Mouse (Mus musculus) kidney, postnatal 0 days (tissue): ENCODE data around the gene Cgref1. TPM values are rescaled to one million over a fixed set of nuclear protein-coding genes. Genes with fewer than 3 reads are reported as not detected.
A peak's percentile ranks its signal among the peaks of the same experiment; 100 is the strongest.

ENCODE experiments used
- ATAC-seq: fragments of 200-750 bp; cut with Nextera tagmentation; replicated peaks from 2 replicates; pipeline ENCODE4 v1.8.0; 2017; ENCODE audit warnings: low read depth, moderate number of reproducible peaks, moderate TSS enrichment, moderate library complexity; ENCODE audit not compliant: low FRiP score
- DNase-seq: peaks from one replicate; pipeline ENCODE4 v3.0.0-alpha.2; 2016; ENCODE audit warnings: low spot score
- H3K27ac ChIP-seq: fragments of 300-500 bp; sonication (generic); 2 replicates; pipeline ENCODE4 v1.5.1; 2014; ENCODE audit warnings: mild to moderate bottlenecking
- H3K27me3 ChIP-seq: fragments of 300-500 bp; sonication (generic); 2 replicates; pipeline ENCODE4 v1.6.1; 2014; ENCODE audit warnings: low read length, mixed read lengths; ENCODE audit not compliant: insufficient read depth
- H3K36me3 ChIP-seq: fragments of 300-500 bp; sonication (generic); 2 replicates; pipeline ENCODE4 v1.6.1; 2014; ENCODE audit warnings: low read length, mixed read lengths; ENCODE audit not compliant: insufficient read depth
- H3K4me1 ChIP-seq: fragments of 300-500 bp; sonication (generic); replicated peaks from 2 replicates; pipeline ENCODE4 v1.6.1; 2014; ENCODE audit warnings: antibody characterized with exemption, low read length, mixed read lengths; ENCODE audit not compliant: insufficient read depth
- H3K4me2 ChIP-seq: fragments of 300-500 bp; sonication (generic); 2 replicates; pipeline ENCODE4 v1.6.1; 2014; ENCODE audit warnings: mild to moderate bottlenecking, low read length, moderate library complexity, mixed read lengths
- H3K4me3 ChIP-seq: fragments of 300-500 bp; sonication (generic); replicated peaks from 2 replicates; pipeline ENCODE4 v1.5.1; 2014; ENCODE audit warnings: low read depth, low read length
- H3K9ac ChIP-seq: fragments of 300-500 bp; sonication (generic); 2 replicates; pipeline ENCODE4 v1.6.1; 2014; ENCODE audit warnings: low read depth, low read length
- H3K9me3 ChIP-seq: fragments of 300-500 bp; sonication (generic); replicated peaks from 2 replicates; pipeline ENCODE4 v1.6.1; 2016; ENCODE audit warnings: low read length, inconsistent platforms, mixed read lengths
- CTCF ChIP-seq: IDR thresholded peaks from 2 replicates; pipeline ENCODE4 v1.5.1; 2016; ENCODE audit warnings: antibody characterized with exemption, low read depth, mild to moderate bottlenecking, moderate library complexity
- WGBS: fragments of 180-500 bp; shearing (Covaris S2); extraction: QIAGEN DNeasy Blood & Tissue Kit; methylation state at CpG from one replicate; pipeline ENCODE4 v1.1.7; 2014; 5-methylcytosine and 5-hydroxymethylcytosine counted together
- polyA plus RNA-seq: library from polyadenylated mRNA; unstranded; fragments of >200 nt; fragmentation: Nextera tagmentation; extraction: Ambion mirVana; gene quantifications from 2 replicates; pipeline ENCODE4 v1.2.1, GENCODE M21; 2015

Cgref1 gene
- polyA plus RNA-seq, 1 experiment from 2014 or later: 47.4 TPM

- peaks cover 21% of the 10 kb centered on the region; the same call in 1 of the 2 replicates for H3K36me3 ChIP-seq
- peak; percentile 99 for DNase-seq
- peaks cover 29% of the 10 kb centered on the region for H3K4me1 ChIP-seq
Measured at GRCm38 (mm10) chr5:30915974-30916433, 29.4 kb downstream of the Cgref1 start.

GRCm38 (mm10) chr5:30915456-30915855 lies 29.9 kb downstream of the Cgref1 start:
- H3K4me2 ChIP-seq: peak overlapping the region; percentile 68
- peaks cover 21% of the 10 kb centered on the region; the same call in 1 of the 2 replicates for H3K36me3 ChIP-seq
- WGBS: 32% methylated on average over 9 of the region's 9 CpGs
- peak overlapping the region; percentile 53 for H3K4me3 ChIP-seq
- no peaks in the 10 kb centered on the region for H3K27me3 ChIP-seq
- peaks cover 28% of the 10 kb centered on the region for H3K4me1 ChIP-seq
- no peak for TF ChIP-seq CTCF
- no peaks in the 10 kb centered on the region for H3K9me3 ChIP-seq
- DNase-seq: no peak
- peak overlapping the region; percentile 76 for H3K27ac ChIP-seq
- ATAC-seq: peak; percentile 9; the same call in 1 of the 2 replicates
- H3K9ac ChIP-seq: peak overlapping the region; percentile 46

More at GRCm38 (mm10) chr5:30915974-30916433, 29.4 kb downstream of the Cgref1 start:
- Histone ChIP-seq H3K9ac (no peak overlapping the region), H3K4me3 (peak overlapping the region; percentile 53; the same call in 1 of the 2 replicates), H3K9me3 (no peaks in the 10 kb centered on the region), H3K27ac (peak overlapping the region; percentile 76), H3K27me3 (no peaks in the 10 kb centered on the region), H3K4me2 (peak overlapping the region; percentile 68)
- WGBS: 3% methylated on average over 7 of the region's 7 CpGs
- ATAC-seq: peak; percentile 77
- TF ChIP-seq CTCF: peak; percentile 82

GRCm38 (mm10) chr5:30914849-30915248 lies 30.5 kb downstream of the Cgref1 start:
- Histone ChIP-seq H3K4me1 (peaks cover 28% of the 10 kb centered on the region), H3K9me3 (no peaks in the 10 kb centered on the region), H3K27me3 (no peaks in the 10 kb centered on the region), H3K4me3 (peak overlapping the region; percentile 53), H3K9ac (peak overlapping the region; percentile 68), H3K4me2 (peak overlapping the region; percentile 68), H3K36me3 (peaks cover 21% of the 10 kb centered on the region; the same call in 1 of the 2 replicates), H3K27ac (peak overlapping the region; percentile 93; the same call in 1 of the 2 replicates)
- TF ChIP-seq CTCF: no peak
- 28% methylated on average over 6 of the region's 6 CpGs for WGBS
- no peak for DNase-seq
- ATAC-seq: no peak

- TF ChIP-seq CTCF: no peak
- H3K9ac ChIP-seq: peak overlapping the region; percentile 68
- ATAC-seq (no peak), DNase-seq (no peak)
- no peaks in the 10 kb centered on the region for H3K9me3 ChIP-seq
- H3K36me3 ChIP-seq: peaks cover 21% of the 10 kb centered on the region; the same call in 1 of the 2 replicates
- peak overlapping the region; percentile 53 for H3K4me3 ChIP-seq
- 32% methylated on average over 7 of the region's 7 CpGs for WGBS
- H3K27ac ChIP-seq: peak overlapping the region; percentile 93
- peak overlapping the region; percentile 68 for H3K4me2 ChIP-seq
- peaks cover 28% of the 10 kb centered on the region for H3K4me1 ChIP-seq
- H3K27me3 ChIP-seq: no peaks in the 10 kb centered on the region
Measured at GRCm38 (mm10) chr5:30914101-30914635, 31.2 kb downstream of the Cgref1 start.

- H3K4me1 ChIP-seq: peaks cover 34% of the 10 kb centered on the region
- peak; percentile 27; the same call in 1 of the 2 replicates for TF ChIP-seq CTCF
- peak within 1 kb of the TSS; percentile 53 for H3K4me3 ChIP-seq
- peak within 1 kb of the TSS; percentile 93 for H3K27ac ChIP-seq
- no peaks in the 10 kb centered on the region for H3K27me3 ChIP-seq
- H3K36me3 ChIP-seq: peaks cover 13% of the 10 kb centered on the region; the same call in 1 of the 2 replicates
- H3K4me2 ChIP-seq: peak within 1 kb of the TSS; percentile 68
- WGBS: 15% methylated on average over 13 of the region's 13 CpGs
- H3K9me3 ChIP-seq: no peaks in the 10 kb centered on the region
- peak within 1 kb of the TSS; percentile 68 for H3K9ac ChIP-seq
- DNase-seq: peak; percentile 96
- peak; percentile 76 for ATAC-seq
Measured at GRCm38 (mm10) chr5:30913060-30913841, 32.1 kb downstream of the Cgref1 start, which contains the start of gene Emilin1. TSS of gene Emilin1 (plus strand) at chr5:30913402.

- ATAC-seq: no peak
- Histone ChIP-seq H3K4me3 (no peak overlapping the region), H3K27ac (peak overlapping the region; percentile 93), H3K4me2 (no peak overlapping the region), H3K9ac (0 out of 2 replicates have a peak overlapping the region, but pooled peaks have one; percentile 27), H3K4me1 (peaks cover 36% of the 10 kb centered on the region), H3K36me3 (0 out of 2 replicates have a peak, but pooled peaks cover 3% of the 10 kb centered on the region), H3K9me3 (no peaks in the 10 kb centered on the region), H3K27me3 (no peaks in the 10 kb centered on the region)
- TF ChIP-seq CTCF: no peak
- WGBS: 61% methylated on average over 5 of the region's 5 CpGs
- DNase-seq: peak; percentile 22
Measured at GRCm38 (mm10) chr5:30912156-30912555, 33.2 kb downstream of the Cgref1 start.
